In the genomic region with DNA sequence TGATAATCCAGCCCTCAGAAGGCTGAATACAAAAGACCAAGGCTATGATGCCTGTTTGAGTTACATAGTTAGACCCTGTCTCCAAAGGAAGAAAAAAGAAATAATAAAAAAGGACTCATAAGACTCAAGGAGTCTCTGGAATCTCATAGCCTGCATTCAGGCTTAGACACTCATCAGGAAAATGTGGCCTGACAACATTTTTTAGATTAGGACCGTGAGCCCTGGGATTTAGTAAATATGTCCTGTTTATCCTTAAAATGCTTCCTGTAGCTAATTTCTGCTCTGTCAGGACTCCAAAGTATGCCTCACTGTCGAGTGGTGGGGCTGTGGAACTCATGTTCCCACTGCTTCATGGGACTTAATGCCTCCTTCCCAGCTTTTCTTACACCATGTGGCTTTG, we compare ENCODE assay signal across 35 mouse cellular contexts.
"Had no signal": no experiment of that assay in that cellular context is flagged by ENCODE, and none has a peak within 500 bp of the region (broad histone marks: within the 10 kb centered on the region; RNA-seq: fewer than 3 reads in every experiment).

No protein-coding gene starts in this region.

- DNase-seq: heart, postnatal 10 days; heart, postnatal 36 days; heart, postnatal 4 days; kidney, adult 11 months; kidney, adult 18-20 months; kidney, adult 2 months; kidney, adult 8-10 months; kidney, adult 9 months; kidney, postnatal 10 days; kidney, postnatal 14 days; kidney, postnatal 25 days; kidney, postnatal 36 days; kidney, postnatal 4 days; layer of hippocampus, adult 9-11 months; layer of hippocampus, postnatal 36 days had no signal

- H3K27me3 ChIP-seq: heart, embryonic 12.5 days; heart, embryonic 13.5 days; heart, embryonic 15.5 days; hindbrain, embryonic 12.5 days; hindbrain, embryonic 13.5 days; hindbrain, embryonic 15.5 days; intestine, embryonic 15.5 days; kidney, embryonic 15.5 days had no signal

- H3K4me1 ChIP-seq: heart, embryonic 10.5 days; heart, embryonic 12.5 days; heart, embryonic 13.5 days; heart, embryonic 15.5 days; hindbrain, embryonic 10.5 days; hindbrain, embryonic 12.5 days; hindbrain, embryonic 13.5 days; hindbrain, embryonic 15.5 days; intestine, embryonic 15.5 days; kidney, embryonic 15.5 days had no signal

- H3K4me2 ChIP-seq: heart, embryonic 11.5 days; heart, embryonic 12.5 days; heart, embryonic 13.5 days; heart, embryonic 15.5 days; hindbrain, embryonic 12.5 days; hindbrain, embryonic 13.5 days; hindbrain, embryonic 14.5 days; hindbrain, embryonic 15.5 days; intestine, embryonic 15.5 days; kidney, embryonic 15.5 days had no signal

- H3K36me3 ChIP-seq: heart, embryonic 10.5 days; heart, embryonic 12.5 days; heart, embryonic 13.5 days; heart, embryonic 15.5 days; hindbrain, embryonic 10.5 days; hindbrain, embryonic 12.5 days; hindbrain, embryonic 13.5 days; hindbrain, embryonic 15.5 days; intestine, embryonic 15.5 days; kidney, embryonic 15.5 days had no signal

- H3K9ac ChIP-seq: heart, embryonic 12.5 days; heart, embryonic 13.5 days; heart, embryonic 15.5 days; hindbrain, embryonic 12.5 days; hindbrain, embryonic 13.5 days; hindbrain, embryonic 14.5 days; hindbrain, embryonic 15.5 days; intestine, embryonic 15.5 days; kidney, embryonic 15.5 days had no signal

- H3K4me3 ChIP-seq: heart, embryonic 10.5 days; heart, embryonic 12.5 days; heart, embryonic 13.5 days; heart, embryonic 15.5 days; hindbrain, embryonic 10.5 days; hindbrain, embryonic 12.5 days; hindbrain, embryonic 13.5 days; hindbrain, embryonic 15.5 days; intestine, embryonic 15.5 days; kidney, embryonic 15.5 days; layer of hippocampus, adult 2 months; left cerebral cortex, adult 2 months had no signal

- H3K27ac ChIP-seq: heart, embryonic 10.5 days; heart, embryonic 13.5 days; heart, embryonic 15.5 days; hindbrain, embryonic 10.5 days; hindbrain, embryonic 12.5 days; hindbrain, embryonic 13.5 days; hindbrain, embryonic 14.5 days; hindbrain, embryonic 15.5 days; hindbrain, postnatal 0 days; intestine, embryonic 15.5 days; kidney, embryonic 15.5 days; kidney, postnatal 0 days; layer of hippocampus, adult 2 months; left cerebral cortex, adult 2 months had no signal

- ATAC-seq: hindbrain, embryonic 16.5 days; hindbrain, postnatal 0 days; inflammation-experienced regulatory T-cells, adult 6 months; intestine, embryonic 15.5 days; intestine, embryonic 16.5 days; intestine, postnatal 0 days had no signal

- H3K9me3 ChIP-seq: heart, embryonic 10.5 days; heart, embryonic 12.5 days; heart, embryonic 13.5 days; heart, embryonic 15.5 days; hindbrain, embryonic 10.5 days; hindbrain, embryonic 12.5 days; hindbrain, embryonic 13.5 days; hindbrain, embryonic 15.5 days; intestine, embryonic 15.5 days; kidney, embryonic 15.5 days had no signal
